Mouse (Mus musculus) midbrain, embryonic 11.5 days (tissue): ENCODE data around the gene 2410004B18Rik. TPM values are rescaled to one million over a fixed set of nuclear protein-coding genes. Genes with fewer than 3 reads are reported as not detected.

Experiments used
- ATAC-seq: fragments of 200-750 bp; cut with Nextera tagmentation; 2 replicates; pipeline ENCODE4 v1.8.0; 2017; ENCODE audit warnings: moderate TSS enrichment, moderate library complexity; ENCODE audit not compliant: low FRiP score
- DNase-seq: peaks from one replicate; pipeline ENCODE4 v3.0.0; 2015; ENCODE audit warnings: low spot score; ENCODE audit errors: missing footprints
- H3K27ac ChIP-seq: fragments of 300-500 bp; sonication (generic); 2 replicates; pipeline ENCODE4 v1.5.1; 2014; ENCODE audit warnings: low read depth, low read length
- H3K27me3 ChIP-seq: fragments of 300-500 bp; sonication (generic); 2 replicates; pipeline ENCODE4 v1.6.1; 2014; ENCODE audit warnings: mild to moderate bottlenecking, low read length, moderate library complexity, mixed read lengths; ENCODE audit not compliant: control insufficient read depth, insufficient read depth
- H3K36me3 ChIP-seq: fragments of 300-500 bp; sonication (generic); 2 replicates; pipeline ENCODE4 v1.6.1; 2014; ENCODE audit warnings: mild to moderate bottlenecking, low read length, moderate library complexity, mixed read lengths; ENCODE audit not compliant: control insufficient read depth, insufficient read depth
- H3K4me1 ChIP-seq: fragments of 300-500 bp; sonication (generic); 2 replicates; pipeline ENCODE4 v1.6.1; 2014; ENCODE audit warnings: low read length; ENCODE audit not compliant: control insufficient read depth, insufficient read depth
- H3K4me2 ChIP-seq: fragments of 300-500 bp; sonication (generic); 2 replicates; pipeline ENCODE4 v1.6.1; 2014; ENCODE audit warnings: mild to moderate bottlenecking, moderate library complexity
- H3K4me3 ChIP-seq: fragments of 300-500 bp; sonication (generic); 2 replicates; pipeline ENCODE4 v1.5.1; 2014; ENCODE audit warnings: low read depth, low read length
- H3K9ac ChIP-seq: fragments of 300-500 bp; sonication (generic); 2 replicates; pipeline ENCODE4 v1.6.1; 2014; ENCODE audit warnings: low read length
- H3K9me3 ChIP-seq: fragments of 300-500 bp; sonication (generic); 2 replicates; pipeline ENCODE4 v1.6.1; 2016; ENCODE audit warnings: low read length; ENCODE audit not compliant: control insufficient read depth
- WGBS: fragments of 180-500 bp; shearing (Covaris S2); extraction: QIAGEN DNeasy Blood & Tissue Kit; methylation state at CpG from one replicate; pipeline ENCODE4 v1.1.7; 2014; 5-methylcytosine and 5-hydroxymethylcytosine counted together
- polyA plus RNA-seq: library from polyadenylated mRNA; unstranded; fragments of >200 nt; fragmentation: Nextera tagmentation; extraction: Ambion mirVana; gene quantifications from 2 replicates; pipeline ENCODE4 v1.2.1, GENCODE M21; 2014

The 2410004B18Rik gene
- polyA plus RNA-seq, 1 experiment from 2014 or later: 63.3 TPM

DNA sequence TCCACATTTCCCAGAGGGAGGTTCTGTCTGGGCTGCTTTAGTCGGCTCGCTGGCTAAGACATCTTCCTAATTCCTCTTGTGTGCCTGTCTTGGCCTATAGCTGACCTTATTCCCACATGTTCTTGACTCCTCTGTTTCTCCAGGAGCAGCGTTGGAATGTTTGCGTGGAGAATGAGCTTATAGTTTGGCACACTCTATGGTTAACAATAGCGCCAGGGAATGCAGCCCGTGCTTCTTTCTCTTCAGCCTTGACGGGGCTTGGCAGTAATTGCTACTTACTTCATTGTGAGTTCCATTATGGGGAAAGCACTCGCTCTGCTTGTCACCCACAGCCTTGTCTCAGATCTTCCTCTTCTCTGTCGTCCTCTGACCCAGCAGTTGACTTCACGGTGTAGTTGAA lies 33.7 kb downstream of the 2410004B18Rik start:
- Histone ChIP-seq H3K27me3 (no peaks in the 10 kb centered on the region), H3K4me1 (no peaks in the 10 kb centered on the region), H3K4me2 (no peak overlapping the region), H3K36me3 (no peaks in the 10 kb centered on the region), H3K27ac (no peak overlapping the region), H3K4me3 (no peak overlapping the region), H3K9ac (no peak overlapping the region), H3K9me3 (peaks cover 7% of the 10 kb centered on the region; the same call in 1 of the 2 replicates)
- no peak for DNase-seq
- WGBS: 55% methylated on average over 10 of the region's 10 CpGs
- ATAC-seq: no peak

DNA sequence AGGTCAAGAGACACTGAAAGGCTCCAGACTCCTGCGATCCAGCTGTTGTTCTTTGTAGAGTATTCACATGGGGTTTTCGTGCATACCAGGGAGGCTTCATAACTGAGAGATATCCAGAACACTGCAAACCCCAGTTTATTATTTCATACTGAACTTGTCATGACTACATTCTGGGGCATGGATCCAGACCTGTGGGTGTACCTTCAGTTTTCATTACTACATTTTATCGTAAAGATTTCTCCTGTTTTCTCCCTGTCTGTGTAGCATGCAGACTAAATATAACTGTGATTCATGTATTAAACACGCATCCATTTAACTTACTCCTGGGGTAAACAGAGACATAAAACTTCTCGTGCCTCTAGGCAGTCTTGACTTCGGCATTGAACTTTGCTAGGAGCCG lies 37.2 kb downstream of the 2410004B18Rik start:
- 93% methylated on average over 7 of the region's 7 CpGs for WGBS
- H3K9me3 ChIP-seq: peaks cover 9% of the 10 kb centered on the region; the same call in 1 of the 2 replicates
- no peak for DNase-seq
- no peaks in the 10 kb centered on the region for H3K4me1 ChIP-seq
- H3K4me2 ChIP-seq: no peak overlapping the region
- no peaks in the 10 kb centered on the region for H3K27me3 ChIP-seq
- no peak for ATAC-seq
- no peak overlapping the region for H3K27ac ChIP-seq
- H3K36me3 ChIP-seq: no peaks in the 10 kb centered on the region
- H3K9ac ChIP-seq: no peak overlapping the region
- H3K4me3 ChIP-seq: no peak overlapping the region

DNA sequence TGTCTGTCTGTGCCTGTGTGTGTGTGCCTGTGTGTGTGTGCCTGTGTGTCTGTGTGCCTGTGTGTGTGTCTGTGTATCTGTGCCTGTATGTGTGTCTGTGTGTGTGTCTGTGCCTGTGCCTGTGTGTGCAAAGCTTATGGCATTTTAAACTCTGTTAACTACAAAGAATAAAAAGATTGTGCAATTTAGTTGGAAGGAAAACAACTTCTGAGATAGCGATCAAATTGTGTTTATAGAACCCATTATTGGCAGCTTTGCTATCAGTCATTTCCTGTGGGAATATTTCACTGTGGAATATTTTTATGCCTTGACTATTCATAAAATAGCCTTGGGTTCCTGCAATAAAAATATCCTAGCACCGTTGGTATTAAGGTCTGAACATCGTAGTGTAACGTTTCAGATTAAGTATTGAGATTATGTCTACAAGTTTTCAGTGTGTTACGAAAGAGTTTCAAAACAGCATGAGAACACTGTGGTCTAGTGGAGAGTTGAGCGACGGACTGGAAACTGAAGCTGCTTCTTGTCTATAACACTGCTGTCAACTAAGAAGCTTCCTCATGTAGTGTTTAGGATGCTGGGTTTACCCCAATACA lies 47.6 kb downstream of the 2410004B18Rik start:
- Histone ChIP-seq H3K4me2 (no peak overlapping the region), H3K9me3 (no peaks in the 10 kb centered on the region), H3K4me3 (no peak overlapping the region), H3K36me3 (no peaks in the 10 kb centered on the region), H3K9ac (no peak overlapping the region), H3K27me3 (peaks cover 31% of the 10 kb centered on the region), H3K4me1 (peaks cover 11% of the 10 kb centered on the region), H3K27ac (no peak overlapping the region)
- WGBS: 91% methylated on average over 7 of the region's 7 CpGs
- DNase-seq: no peak
- no peak for ATAC-seq

DNA sequence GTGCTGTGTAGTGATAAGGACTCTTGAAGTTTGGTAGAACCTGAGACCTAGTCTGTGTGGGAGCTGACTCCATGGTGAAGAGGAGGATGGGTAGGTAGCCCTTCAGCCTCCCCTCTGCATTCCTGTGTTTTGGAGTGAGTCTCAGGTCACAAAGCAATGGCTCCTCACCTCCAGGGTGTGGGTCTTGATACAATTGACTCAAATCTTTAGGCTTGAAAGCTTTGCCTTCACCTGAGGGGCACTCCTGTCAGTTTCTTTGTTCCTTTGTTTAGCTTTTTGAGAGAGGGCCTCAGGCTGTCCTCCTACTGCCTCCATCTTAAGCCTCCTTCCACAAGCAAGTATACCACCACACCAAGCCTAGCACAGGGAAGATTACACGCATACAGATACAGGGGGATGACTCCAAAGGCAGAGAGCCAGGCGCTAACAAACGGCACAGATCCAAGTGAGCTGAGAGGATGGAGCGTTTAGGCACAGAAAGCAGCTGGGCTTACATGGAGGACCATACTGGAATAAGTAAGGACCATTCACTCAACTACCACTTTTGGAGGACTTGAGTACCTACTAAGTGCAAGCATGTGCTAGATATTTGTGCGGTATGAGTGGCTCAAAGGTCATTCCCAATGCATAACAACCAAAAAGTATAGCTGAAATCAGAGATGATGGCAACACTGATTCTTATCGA lies 48.6 kb downstream of the 2410004B18Rik start:
- Histone ChIP-seq H3K4me2 (no peak overlapping the region), H3K9ac (no peak overlapping the region), H3K27ac (no peak overlapping the region), H3K4me1 (peaks cover 11% of the 10 kb centered on the region), H3K9me3 (no peaks in the 10 kb centered on the region), H3K27me3 (peaks cover 31% of the 10 kb centered on the region), H3K4me3 (no peak overlapping the region), H3K36me3 (no peaks in the 10 kb centered on the region)
- DNase-seq (no peak), ATAC-seq (no peak)
- WGBS: 59% methylated on average over 6 of the region's 6 CpGs

DNA sequence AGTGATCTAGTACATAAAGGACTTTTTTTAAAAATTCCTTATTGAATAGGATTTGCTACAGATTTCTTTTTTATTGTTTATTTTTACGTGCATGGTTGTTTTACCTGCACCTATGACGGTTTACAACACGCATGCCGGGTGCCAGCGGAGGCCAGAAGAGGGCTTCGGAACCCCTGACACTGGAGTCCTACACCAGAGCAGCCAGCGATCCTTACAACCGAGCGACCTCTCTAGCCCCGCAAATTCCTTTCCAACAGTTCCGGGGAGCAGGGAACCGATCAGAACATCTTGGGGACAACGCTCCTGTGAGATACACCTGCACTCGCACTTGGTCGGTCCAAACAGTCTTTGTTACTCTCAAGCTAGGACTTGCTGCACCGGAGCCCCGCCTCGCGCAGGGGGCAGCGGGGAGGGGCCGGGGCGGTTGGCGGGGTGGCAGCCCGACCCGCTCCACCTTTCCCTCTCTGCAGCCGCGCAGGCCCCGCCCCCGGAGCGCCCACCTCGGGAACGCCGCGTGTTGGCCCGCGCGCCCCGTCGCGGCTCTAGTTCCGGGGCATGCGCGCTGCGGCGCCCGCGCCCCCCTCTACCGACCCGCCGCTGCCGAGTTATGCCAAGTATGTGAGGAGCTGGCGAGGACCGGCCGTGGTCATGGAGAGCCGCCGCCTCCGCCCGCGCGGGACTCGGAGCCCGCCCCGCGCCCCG lies 49.6 kb downstream of the 2410004B18Rik start, which contains the start of gene Syde2:
Syde2 (plus strand) TSS at position 603 of the 702 bp plus-strand sequence.
- Histone ChIP-seq H3K27me3 (peaks cover 31% of the 10 kb centered on the region), H3K4me3 (peak within 1 kb of the TSS; percentile 64), H3K4me1 (peaks cover 11% of the 10 kb centered on the region), H3K36me3 (no peaks in the 10 kb centered on the region), H3K4me2 (peak within 1 kb of the TSS; percentile 70), H3K9ac (peak within 1 kb of the TSS; percentile 61), H3K27ac (no peak within 1 kb of the TSS), H3K9me3 (no peaks in the 10 kb centered on the region)
- WGBS: under 1% methylated on average over 52 of the region's 65 CpGs
- ATAC-seq (peak; percentile 81), DNase-seq (peak; percentile 97)

DNA sequence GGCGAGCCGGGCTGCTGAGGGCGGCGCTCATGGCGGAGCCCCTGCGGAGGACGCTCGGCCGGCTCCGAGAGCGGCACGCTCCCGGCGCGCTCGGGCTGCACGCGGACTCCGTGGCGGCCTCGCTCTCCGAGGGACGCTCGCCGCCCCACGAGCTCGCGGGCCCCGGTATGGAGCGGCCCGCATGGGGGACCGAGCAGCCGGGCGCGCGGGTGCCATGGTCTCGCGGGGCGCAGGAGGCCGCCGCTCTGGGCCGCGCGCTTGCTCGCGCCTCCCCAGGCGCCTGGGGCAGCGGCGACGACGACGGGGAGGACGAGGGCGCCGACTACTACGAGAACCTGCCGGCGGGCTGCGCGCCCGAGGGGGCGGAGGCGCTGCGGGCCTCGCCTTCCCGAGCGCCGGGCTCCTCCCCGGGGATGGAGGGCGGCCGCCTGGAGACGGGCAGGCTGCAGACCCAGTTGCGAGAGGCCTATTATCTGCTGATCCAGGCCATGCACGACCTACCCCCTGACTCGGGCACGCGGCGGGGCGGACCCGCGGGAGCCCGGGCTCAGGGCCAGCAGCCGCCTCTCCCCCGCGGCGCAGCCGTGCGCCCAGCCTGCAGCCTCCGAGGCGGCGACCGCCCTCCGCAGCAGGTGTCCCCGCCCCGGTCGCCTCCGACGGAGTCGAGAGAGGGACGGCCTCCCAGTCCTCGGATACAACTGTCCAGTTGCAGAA lies 50.3 kb downstream of the 2410004B18Rik start:
- H3K9me3 ChIP-seq: no peaks in the 10 kb centered on the region
- WGBS: under 1% methylated on average over 72 of the region's 101 CpGs
- peak overlapping the region; percentile 64 for H3K4me3 ChIP-seq
- peaks cover 11% of the 10 kb centered on the region for H3K4me1 ChIP-seq
- peak; percentile 80 for ATAC-seq
- no peaks in the 10 kb centered on the region for H3K36me3 ChIP-seq
- no peak overlapping the region for H3K27ac ChIP-seq
- peak overlapping the region; percentile 70 for H3K4me2 ChIP-seq
- H3K9ac ChIP-seq: peak overlapping the region; percentile 61
- peak; percentile 92 for DNase-seq
- peaks cover 31% of the 10 kb centered on the region for H3K27me3 ChIP-seq

DNA sequence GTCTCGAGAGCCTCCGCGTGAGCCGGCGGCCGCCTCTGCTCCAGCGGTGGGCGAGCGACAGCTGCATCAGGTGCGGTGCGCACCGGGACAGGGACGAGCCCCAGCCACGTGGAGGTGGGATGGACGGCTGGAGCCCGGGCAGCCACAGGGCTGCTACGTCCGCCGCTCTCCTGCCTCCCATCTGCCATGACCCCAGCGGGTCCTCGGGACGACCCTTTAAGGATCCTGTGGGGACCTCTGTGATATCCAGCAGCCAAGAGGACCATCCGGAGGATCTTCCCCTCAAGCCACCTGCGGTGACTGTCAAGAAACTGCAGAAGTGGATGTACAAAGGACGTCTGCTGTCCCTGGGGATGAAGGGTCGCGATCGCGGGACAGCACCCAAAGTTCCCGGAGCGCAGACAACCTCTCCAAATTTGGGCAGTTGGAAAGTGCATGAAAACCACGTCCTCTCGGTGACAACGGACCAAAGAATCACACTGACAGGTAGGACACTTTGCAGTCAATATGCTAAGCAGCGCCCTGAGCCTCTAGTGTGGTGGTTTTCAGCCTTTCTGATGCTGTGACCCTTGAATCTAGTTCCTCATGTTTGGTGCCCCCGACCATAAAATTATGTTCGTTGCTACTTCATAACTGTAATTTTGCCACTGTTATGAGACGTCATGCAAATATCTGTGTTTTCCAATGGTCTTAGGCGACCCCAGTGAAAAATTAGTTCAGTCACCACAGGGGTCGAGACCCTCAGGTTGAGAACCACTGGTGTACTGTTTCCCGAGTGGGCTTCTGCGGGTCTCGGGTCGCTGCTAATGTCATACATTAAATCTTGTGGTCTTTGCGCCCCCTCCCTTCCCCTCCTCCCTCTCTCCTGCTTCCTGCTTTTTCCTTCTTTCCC lies 51.1 kb downstream of the 2410004B18Rik start:
- Histone ChIP-seq H3K36me3 (no peaks in the 10 kb centered on the region), H3K4me3 (peak overlapping the region; percentile 64), H3K27me3 (peaks cover 31% of the 10 kb centered on the region), H3K4me1 (peaks cover 11% of the 10 kb centered on the region), H3K9me3 (no peaks in the 10 kb centered on the region), H3K27ac (no peak overlapping the region), H3K4me2 (peak overlapping the region; percentile 70), H3K9ac (peak overlapping the region; percentile 61)
- under 1% methylated on average over 45 of the region's 45 CpGs for WGBS
- ATAC-seq (no peak; the same call in 1 of the 2 replicates), DNase-seq (peak; percentile 95)

DNA sequence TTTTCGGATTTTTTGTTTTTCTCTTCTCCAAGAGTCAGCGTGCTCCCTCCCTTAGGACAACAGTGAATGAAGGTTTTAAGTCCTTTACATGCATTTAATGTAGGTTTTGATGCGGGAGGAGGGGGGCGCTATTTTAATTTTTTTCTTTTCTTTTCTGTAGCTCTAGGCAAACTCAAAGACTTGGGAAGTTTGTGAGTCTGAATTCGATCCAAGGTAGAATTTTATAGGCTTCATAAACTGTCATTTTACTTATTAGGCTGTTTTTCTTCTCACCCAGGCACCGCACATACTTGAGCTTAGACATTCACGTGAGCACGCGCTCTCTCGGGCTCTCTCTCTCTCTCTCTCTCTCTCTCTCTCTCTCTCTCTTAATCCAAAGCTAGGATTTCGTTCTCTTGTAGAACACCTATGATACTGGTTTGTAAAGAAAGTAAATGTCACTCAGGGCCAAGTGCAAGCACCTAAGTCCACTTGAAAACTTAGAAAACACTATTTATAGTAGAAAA lies 51.8 kb downstream of the 2410004B18Rik start:
- peak overlapping the region; percentile 70 for H3K4me2 ChIP-seq
- H3K9ac ChIP-seq: no peak overlapping the region
- no peaks in the 10 kb centered on the region for H3K36me3 ChIP-seq
- H3K4me1 ChIP-seq: peaks cover 11% of the 10 kb centered on the region
- DNase-seq (peak; percentile 91), ATAC-seq (no peak)
- peaks cover 31% of the 10 kb centered on the region for H3K27me3 ChIP-seq
- no peaks in the 10 kb centered on the region for H3K9me3 ChIP-seq
- no peak overlapping the region for H3K27ac ChIP-seq
- WGBS: 6% methylated on average over 11 of the region's 11 CpGs
- peak overlapping the region; percentile 64 for H3K4me3 ChIP-seq
